Mouse (Mus musculus) CH12.LX (cell line): ENCODE measurements at regions not wholly inside any gene's neighbourhood (a gene's known extent, or its start where the extent isn't known, plus 50 kb on each side); places are given as distances from the start of the nearest gene placed in this dataset.

Experiments used
- CTCF ChIP-seq, 2 experiments: IDR thresholded peaks in 1 of 2; conservative IDR thresholded peaks in 1 of 2; 2 replicates each; pipeline ENCODE4 v1.5.1; 2011 to 2012; ENCODE audit warnings: low read depth in 2 of 2, low read length in 2 of 2, improper control_type of control experiment in 1 of 2, inconsistent platforms in 1 of 2, mild to moderate bottlenecking in 1 of 2, moderate library complexity in 1 of 2
- EP300 ChIP-seq: IDR thresholded peaks from 2 replicates; pipeline ENCODE4 v1.6.1; 2011; ENCODE audit warnings: low read length, improper control_type of control experiment
- ETS1 ChIP-seq: conservative IDR thresholded peaks from 2 replicates; pipeline ENCODE4 v1.6.1; 2012; ENCODE audit warnings: low read depth, mild to moderate bottlenecking, inconsistent platforms, low read length, improper control_type of control experiment, moderate library complexity
- HCFC1 ChIP-seq: IDR thresholded peaks from 2 replicates; pipeline ENCODE4 v1.6.1; 2012; ENCODE audit warnings: low read depth, mild to moderate bottlenecking, inconsistent platforms, low read length, improper control_type of control experiment
- JUND ChIP-seq: conservative IDR thresholded peaks from 2 replicates; pipeline ENCODE4 v1.6.1; 2011; ENCODE audit warnings: low read depth, low read length, improper control_type of control experiment
- MAFK ChIP-seq: IDR thresholded peaks from 2 replicates; pipeline ENCODE4 v1.6.1; 2011; ENCODE audit warnings: low read length, improper control_type of control experiment; ENCODE audit not compliant: insufficient replicate concordance
- MAX ChIP-seq: IDR thresholded peaks from 2 replicates; pipeline ENCODE4 v1.6.1; 2011; ENCODE audit warnings: low read length, improper control_type of control experiment
- POLR2A ChIP-seq: IDR thresholded peaks from 2 replicates; pipeline ENCODE4 v1.6.1; 2011; ENCODE audit warnings: low read depth, mild to moderate bottlenecking, improper control_type of control experiment, low read length
- RCOR1 ChIP-seq: conservative IDR thresholded peaks from 2 replicates; pipeline ENCODE4 v1.6.1; 2012; ENCODE audit warnings: low read depth, mild to moderate bottlenecking, inconsistent platforms, low read length, improper control_type of control experiment
- TBP ChIP-seq: conservative IDR thresholded peaks from 2 replicates; pipeline ENCODE4 v1.6.1; 2011; ENCODE audit warnings: low read depth, low read length, improper control_type of control experiment
- USF2 ChIP-seq: conservative IDR thresholded peaks from 2 replicates; pipeline ENCODE4 v1.6.1; 2011; ENCODE audit warnings: low read depth, low read length, improper control_type of control experiment

GRCm38 (mm10) chr17:49368476-49369269 is 59.5 kb upstream of the Mocs1 start:
- TF ChIP-seq POLR2A: no peak
- TF ChIP-seq JUND: no peak
- TF ChIP-seq TBP: no peak
- no peak for TF ChIP-seq EP300
- TF ChIP-seq USF2: no peak
- no peak for TF ChIP-seq CTCF (conservative IDR thresholded peaks at IDR 0.05 in 1 of 2, IDR thresholded peaks at IDR 0.05 in 1 of 2; ENCODE audit: low read depth in 2 of 2, low read length in 2 of 2)
- no peak for TF ChIP-seq ETS1
- no peak for TF ChIP-seq MAX
- no peak for TF ChIP-seq HCFC1
- no peak for TF ChIP-seq RCOR1
- no peak for TF ChIP-seq MAFK
